Mouse (Mus musculus): Measurements from ENCODE around the gene Brms1l. TPM values are rescaled to one million over a fixed set of nuclear protein-coding genes. Genes with fewer than 3 reads are reported as not detected.

The Brms1l gene
- 22.3 and 25.3 TPM in 2 replicates for polyA plus RNA-seq (2021; fragmentation: Nextera tagmentation)
- long read RNA-seq, experiment 1, transcript Brms1l-201 (10 exons, 2,609 nt): major isoform, 33 of 49 reads
- long read RNA-seq, experiment 1, partial matches to known transcripts: 7 of 49 reads
- long read RNA-seq, experiment 1, other reads (novel, unspliced or antisense): 9 of 49 reads
- long read RNA-seq, experiment 2, transcript Brms1l-201 (10 exons, 2,609 nt): major isoform, 224 of 247 reads
- long read RNA-seq, experiment 2, partial matches to known transcripts: 8 of 247 reads
- long read RNA-seq, experiment 2, other reads (novel, unspliced or antisense): 14 of 247 reads

DNA sequence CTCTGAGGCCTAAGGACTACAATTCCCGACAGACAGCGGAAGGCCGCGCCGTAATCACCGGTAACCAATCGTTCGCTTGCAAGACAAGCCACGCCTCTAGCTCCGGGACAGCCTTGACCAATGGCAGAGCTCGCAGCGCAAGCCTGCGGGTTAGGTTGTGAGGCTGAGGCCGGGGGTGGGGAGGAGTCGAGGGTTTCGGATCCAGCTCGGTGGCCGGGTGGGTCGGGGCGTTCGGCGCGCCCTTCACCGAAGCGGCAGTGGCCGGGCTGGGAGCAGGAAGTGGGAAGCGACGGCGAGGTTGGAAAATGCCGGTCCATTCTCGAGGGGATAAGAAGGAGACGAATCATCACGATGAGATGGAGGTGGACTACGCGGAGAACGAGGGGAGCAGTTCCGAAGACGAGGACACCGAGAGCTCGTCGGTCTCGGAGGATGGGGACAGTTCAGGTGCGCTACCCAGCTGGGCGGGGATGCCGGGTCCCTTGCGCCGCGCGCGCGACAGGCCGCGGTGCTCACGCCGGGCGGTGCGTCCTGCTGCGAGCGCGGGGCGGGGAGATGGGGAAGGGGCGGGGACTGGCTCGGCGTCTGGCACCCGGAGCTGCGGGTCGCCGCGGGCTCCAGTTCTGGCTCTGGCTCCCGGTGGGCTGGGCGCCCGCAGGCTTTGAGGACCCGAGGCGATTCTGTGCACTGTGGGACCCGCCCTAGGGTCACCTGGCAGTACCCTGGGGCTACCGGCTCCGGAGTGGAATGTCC is at the start of gene Brms1l:
Brms1l (plus strand) TSS at position 126 of the 753 bp plus-strand sequence.

GRCm38 (mm10) chr12:55820661-55821314 is 15.3 kb upstream of the Brms1l start, which contains the start of gene Ralgapa1:
TSS of gene Ralgapa1 (minus strand) at chr12:55821167.

Small RNA genes within 50 kb of the gene (microRNA-seq; reads per million reads assigned to microRNA genes)
- 3.9 reads per million, percentile 13 among the genes with 10 or more reads in this experiment for gene Gm23394

Other genes with a start within 250 kb of the Brms1l start
- gene Insm2, start 236.9 kb upstream of the Brms1l start, polyA plus RNA-seq (2021; fragmentation: Nextera tagmentation): 0.10 and 0.15 TPM in 2 replicates
- gene Ralgapa1, start 15.2 kb upstream of the Brms1l start, polyA plus RNA-seq (2021; fragmentation: Nextera tagmentation): 9.9 and 10.4 TPM in 2 replicates

Measured in layer of hippocampus, adult 6 months (tissue).